Mouse (Mus musculus) lung, postnatal 0 days (tissue): ENCODE measurements around the gene Tm7sf3.

Experiments
- CTCF ChIP-seq: IDR thresholded peaks from 2 replicates; pipeline ENCODE4 v1.5.1; 2016; ENCODE audit warnings: antibody characterized with exemption, mild to moderate bottlenecking
- EP300 ChIP-seq: IDR thresholded peaks from 2 replicates; pipeline ENCODE4 v1.6.1; 2016; ENCODE audit warnings: antibody characterized with exemption, mild to moderate bottlenecking, control low read depth

GRCm38 (mm10) chr6:146603651-146604050 lies 39.0 kb downstream of the Tm7sf3 start:
- TF ChIP-seq EP300: no peak
- TF ChIP-seq CTCF: no peak
